Mouse (Mus musculus) stomach, postnatal 0 days (tissue): ENCODE data around the gene Ptcd1.
A peak's percentile ranks its signal among the peaks of the same experiment; 100 is the strongest.

Experiments used
- CTCF ChIP-seq: IDR thresholded peaks from 2 replicates; pipeline ENCODE4 v1.5.1; 2016; ENCODE audit warnings: antibody characterized with exemption, low read depth, mild to moderate bottlenecking, moderate library complexity
- EP300 ChIP-seq: optimal IDR thresholded peaks from 2 replicates; pipeline ENCODE3; 2016; ENCODE audit warnings: antibody characterized with exemption

GRCm38 (mm10) chr5:145114606-145115473 lies 52.1 kb downstream of the Ptcd1 start:
- TF ChIP-seq CTCF (peak; percentile 18; the same call in 1 of the 2 replicates), EP300 (no peak)
